Mouse (Mus musculus) T-helper 17 cell (primary cell): Measurements from ENCODE around the gene Ankrd44.

Experiments
- in situ Hi-C, 2 experiments: fragments of 300-600 bp; cut with MboI, MseI; formaldehyde crosslinking; loops; 1 replicate in 1 of 2; 2 replicates in 1 of 2; pipeline ENCODE4 v1.15.1; 2025; ENCODE audit warnings: high pct_unique_total_duplicates in 2 of 2

The Ankrd44 gene

GRCm38 (mm10) chr1:54777104-54777503, 149.1 kb downstream of the Ankrd44 start:
- in situ Hi-C loops = no loop called here

- in situ Hi-C loops = no loop called here
These were observed 150.1 kb downstream of the Ankrd44 start for GRCm38 (mm10) chr1:54776116-54776515.

GRCm38 (mm10) chr1:54772843-54773242, 153.3 kb downstream of the Ankrd44 start:
- in situ Hi-C loops = no loop called here

- in situ Hi-C loops = no loop called here
These were observed 154.7 kb downstream of the Ankrd44 start for GRCm38 (mm10) chr1:54771471-54771870.

GRCm38 (mm10) chr1:54767221-54767620, 159.0 kb downstream of the Ankrd44 start:
- in situ Hi-C loops = no loop called here

GRCm38 (mm10) chr1:54765632-54766238, 160.5 kb downstream of the Ankrd44 start:
- in situ Hi-C loops = no loop called here

GRCm38 (mm10) chr1:54762216-54762807, 163.9 kb downstream of the Ankrd44 start:
- in situ Hi-C loops = loop anchor here in 1 of 2 experiments (5.0 kb wide), 1 partner anchor 45 kb away; no protein-coding TSS in a partner anchor

- in situ Hi-C loops = loop anchor here in 1 of 2 experiments (5.0 kb wide), 1 partner anchor 47 kb away; no protein-coding TSS in a partner anchor
These were observed 166.3 kb downstream of the Ankrd44 start for GRCm38 (mm10) chr1:54759841-54760240.

- in situ Hi-C loops = no loop called here
These were observed 168.9 kb downstream of the Ankrd44 start for GRCm38 (mm10) chr1:54757291-54757690.

- in situ Hi-C loops = no loop called here
These were observed 170.4 kb downstream of the Ankrd44 start for GRCm38 (mm10) chr1:54755690-54756365.

GRCm38 (mm10) chr1:54749961-54750360, 176.2 kb downstream of the Ankrd44 start:
- in situ Hi-C loops = no loop called here

- in situ Hi-C loops = no loop called here
These were observed 176.7 kb downstream of the Ankrd44 start for GRCm38 (mm10) chr1:54749516-54749915.

- in situ Hi-C loops = no loop called here
These were observed 178.3 kb downstream of the Ankrd44 start for GRCm38 (mm10) chr1:54747785-54748420.

- in situ Hi-C loops = no loop called here
These were observed 180.5 kb downstream of the Ankrd44 start for GRCm38 (mm10) chr1:54745666-54746065.

- in situ Hi-C loops = no loop called here
These were observed 182.0 kb downstream of the Ankrd44 start for GRCm38 (mm10) chr1:54744171-54744570.

GRCm38 (mm10) chr1:54743072-54743471, 183.1 kb downstream of the Ankrd44 start:
- in situ Hi-C loops = no loop called here

- in situ Hi-C loops = no loop called here
These were observed 185.3 kb downstream of the Ankrd44 start for GRCm38 (mm10) chr1:54740936-54741335.

- in situ Hi-C loops = no loop called here
These were observed 188.7 kb downstream of the Ankrd44 start for GRCm38 (mm10) chr1:54737472-54737871.

GRCm38 (mm10) chr1:54734917-54735664, 191.1 kb downstream of the Ankrd44 start:
- in situ Hi-C loops = no loop called here

- in situ Hi-C loops = no loop called here
These were observed 196.9 kb downstream of the Ankrd44 start for GRCm38 (mm10) chr1:54729316-54729715.

GRCm38 (mm10) chr1:54726555-54726954, 199.6 kb downstream of the Ankrd44 start:
- in situ Hi-C loops = no loop called here
